Mouse (Mus musculus) left cerebral cortex, adult 11 months (tissue): ENCODE data around the gene Rsph1.

Experiments used
- DNase-seq: peaks from one replicate; pipeline ENCODE4 v3.0.0; 2022; ENCODE audit warnings: low spot score

Gene Rsph1

DNA sequence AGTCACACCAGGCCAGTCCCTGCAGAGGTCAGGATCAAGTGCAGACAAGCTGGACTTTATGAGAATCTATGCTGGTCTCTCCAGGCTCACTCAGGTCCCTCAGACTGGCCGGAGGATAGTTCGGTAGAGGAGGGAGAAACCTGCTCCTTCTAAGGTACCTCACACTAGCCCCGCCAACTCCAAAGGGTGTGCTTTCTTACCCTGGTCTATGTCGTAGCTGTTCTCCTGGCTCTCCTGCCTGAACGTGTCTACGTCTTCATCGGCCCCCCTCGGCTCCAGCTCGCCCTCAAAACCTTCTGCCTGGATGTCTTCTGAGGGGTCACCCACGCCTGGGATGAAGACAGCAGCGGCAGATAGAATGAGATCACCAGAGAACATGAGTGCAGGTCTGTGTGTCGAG lies 19.3 kb downstream of the Rsph1 start:
- DNase-seq = no peak

- DNase-seq = no peak
These were observed 20.0 kb downstream of the Rsph1 start for GRCm38 (mm10) chr17:31257149-31257548.

- peak; percentile 66 for DNase-seq
These were observed 22.7 kb downstream of the Rsph1 start for GRCm38 (mm10) chr17:31254463-31254931.

- no peak for DNase-seq
These were observed 23.2 kb downstream of the Rsph1 start for GRCm38 (mm10) chr17:31253951-31254350.

DNA sequence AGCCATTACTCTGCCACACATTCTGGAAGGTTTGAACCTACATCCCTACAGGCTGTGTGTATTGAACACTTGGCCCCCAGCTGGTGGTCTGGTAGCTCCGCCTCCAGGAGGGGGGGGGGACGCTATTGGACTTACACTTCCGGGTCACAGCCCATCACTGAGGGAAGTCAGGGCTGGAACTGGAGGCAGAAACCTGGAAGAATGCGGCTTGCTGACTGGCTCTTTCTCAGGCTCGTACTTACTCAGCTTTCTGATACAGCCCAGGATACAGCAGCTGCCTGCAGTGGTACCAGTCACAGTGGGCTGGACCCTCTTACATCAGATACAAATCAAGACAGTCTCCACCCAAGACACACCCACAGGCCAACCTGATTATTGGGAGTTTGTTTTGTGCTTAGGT lies 30.0 kb downstream of the Rsph1 start:
- DNase-seq = no peak

GRCm38 (mm10) chr17:31245321-31245720 lies 31.9 kb downstream of the Rsph1 start:
- no peak for DNase-seq

GRCm38 (mm10) chr17:31242764-31243163 lies 34.4 kb downstream of the Rsph1 start:
- DNase-seq = no peak

DNA sequence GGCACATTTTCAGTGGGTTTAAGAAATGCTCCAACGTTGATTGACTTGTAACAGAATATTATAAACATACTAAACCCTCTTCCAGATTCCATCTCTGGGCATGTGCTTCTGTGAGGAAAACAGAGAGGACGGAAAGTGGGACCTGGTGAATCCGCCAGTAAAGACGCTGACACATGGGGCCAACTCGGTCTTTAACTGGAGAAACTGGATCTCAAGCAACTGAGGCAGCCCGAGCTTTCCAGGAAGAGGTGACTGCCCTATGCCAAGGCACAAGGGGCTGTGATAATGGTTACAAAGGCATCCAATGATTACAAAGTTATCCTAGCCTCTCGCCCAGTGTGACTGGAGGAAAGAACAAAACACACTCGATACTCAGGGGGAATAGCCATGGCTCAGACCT lies 36.0 kb downstream of the Rsph1 start:
- no peak for DNase-seq

DNA sequence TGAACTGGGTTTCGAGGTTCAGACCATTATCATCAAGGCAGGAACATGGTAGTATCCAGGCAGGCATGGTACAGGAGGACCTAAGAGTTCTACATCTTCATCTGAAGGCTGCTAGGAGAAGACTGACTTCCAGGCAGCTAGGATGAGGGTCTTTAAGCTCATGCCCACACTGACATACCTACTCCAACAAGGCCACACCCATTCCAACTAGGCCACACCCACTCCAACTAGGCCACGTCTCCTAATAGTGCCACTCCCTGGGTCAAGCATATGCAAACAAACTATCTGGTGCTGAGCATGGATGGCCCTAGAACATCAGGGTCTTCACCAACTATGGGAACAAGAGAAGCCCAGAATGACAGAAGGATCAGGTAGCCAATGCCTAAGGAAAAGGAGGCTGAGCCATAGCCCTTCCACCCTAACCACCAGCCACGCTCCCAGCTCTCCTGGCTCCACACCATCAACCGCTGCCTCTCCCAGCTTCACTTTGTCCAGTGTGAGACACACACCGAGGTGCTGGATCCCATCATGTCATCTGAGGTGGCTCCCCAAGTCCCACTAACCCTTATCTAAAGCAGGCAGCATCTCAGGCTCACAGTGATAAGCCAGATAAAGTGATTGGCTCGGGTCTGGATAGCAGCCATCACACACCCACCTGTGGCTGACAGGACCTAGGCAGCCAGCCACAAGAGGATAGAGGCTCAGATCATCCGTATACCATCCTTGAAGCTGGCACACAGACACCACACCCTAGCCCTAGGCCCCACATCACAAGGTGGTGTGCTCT lies 38.8 kb downstream of the Rsph1 start:
- DNase-seq = no peak

- DNase-seq = no peak
These were observed 41.3 kb downstream of the Rsph1 start for GRCm38 (mm10) chr17:31235915-31236314.

GRCm38 (mm10) chr17:31232251-31233010 lies 44.8 kb downstream of the Rsph1 start:
- no peak for DNase-seq

DNA sequence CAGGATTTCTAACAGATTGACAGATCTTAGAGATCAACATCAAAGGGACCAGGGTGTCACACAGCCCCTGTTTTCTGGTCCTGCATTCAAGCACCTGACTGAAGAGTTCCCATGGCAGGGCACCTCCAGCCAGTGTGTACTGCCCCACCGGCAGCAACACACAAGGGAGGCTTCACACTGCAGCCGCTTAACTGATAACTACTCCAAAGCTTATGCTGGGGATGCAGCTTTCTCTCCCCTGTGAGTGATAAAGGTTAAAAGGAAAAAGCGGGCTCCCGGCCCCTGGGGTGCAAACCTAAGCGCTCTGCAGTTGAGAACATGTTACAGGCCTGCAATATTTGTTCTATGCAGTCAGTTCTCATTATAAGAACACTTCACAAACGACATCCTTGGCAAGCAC lies 45.4 kb downstream of the Rsph1 start:
- no peak for DNase-seq

- DNase-seq = no peak
These were observed 50.3 kb downstream of the Rsph1 start for GRCm38 (mm10) chr17:31226931-31227330.

- DNase-seq = no peak
These were observed 50.8 kb downstream of the Rsph1 start for GRCm38 (mm10) chr17:31226368-31226767.

DNA sequence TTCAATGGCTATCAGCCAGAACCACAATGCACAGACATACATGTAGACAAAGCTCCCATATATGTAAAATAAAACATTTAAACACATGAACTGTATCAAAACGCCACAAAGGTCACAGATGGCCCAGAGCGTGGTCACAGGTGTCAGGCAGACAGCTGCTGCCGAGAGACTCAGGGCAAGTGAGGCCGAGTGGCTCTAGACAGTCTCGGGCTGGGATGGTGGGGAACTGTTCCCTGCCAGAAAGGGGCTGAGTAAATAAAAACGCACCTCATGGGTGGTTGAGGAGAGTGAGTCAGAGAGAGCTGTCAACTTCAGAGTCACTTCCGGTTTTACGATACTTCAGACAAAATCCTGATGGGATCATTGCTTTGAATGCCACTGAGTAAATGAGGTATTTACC lies 52.6 kb downstream of the Rsph1 start:
- DNase-seq = no peak

GRCm38 (mm10) chr17:31223835-31224234 lies 53.3 kb downstream of the Rsph1 start:
- no peak for DNase-seq

DNA sequence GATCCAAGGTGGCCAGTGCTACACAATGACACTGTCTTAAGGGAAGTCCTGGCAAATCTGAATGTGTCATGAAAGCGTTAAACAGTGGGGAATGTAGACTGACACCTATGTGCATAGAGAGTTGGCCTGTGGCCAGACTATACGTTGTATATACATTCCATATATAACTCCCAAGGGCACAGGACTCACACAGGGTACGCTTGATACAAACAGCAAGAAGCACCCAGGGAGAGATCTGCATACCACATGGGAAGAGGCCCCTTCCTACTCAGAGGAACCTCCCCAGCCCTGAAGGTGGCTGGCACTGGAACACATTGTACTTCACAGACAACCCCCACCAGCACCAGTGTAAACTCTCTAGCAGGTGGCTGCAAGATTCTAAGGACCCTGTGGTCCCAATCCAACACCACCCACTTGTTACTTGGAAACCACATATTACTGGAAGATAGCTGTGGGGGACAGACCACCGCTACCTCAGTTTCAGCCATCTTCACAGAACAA lies 54.3 kb downstream of the Rsph1 start:
- DNase-seq = no peak

GRCm38 (mm10) chr17:31216068-31216955 lies 60.9 kb downstream of the Rsph1 start:
- no peak for DNase-seq

DNA sequence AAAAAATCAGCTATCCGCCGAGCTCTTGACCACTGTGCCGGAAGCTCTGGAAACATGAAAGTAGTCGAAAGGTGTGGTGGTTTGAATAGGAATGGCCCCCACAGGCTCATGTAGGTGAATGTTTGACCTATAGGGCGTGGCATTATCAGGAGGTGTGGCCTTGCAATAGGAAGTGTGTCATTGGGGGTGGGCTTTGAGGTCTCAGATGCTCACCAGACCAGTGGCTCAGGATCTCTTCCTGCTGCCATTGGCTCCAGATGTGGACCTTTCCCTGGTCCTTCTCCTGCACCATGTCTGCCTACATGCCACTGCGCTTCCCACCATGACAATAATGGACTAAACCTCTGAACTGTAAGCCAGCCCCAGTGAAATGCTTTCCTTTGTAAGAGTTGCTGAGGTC lies 65.3 kb downstream of the Rsph1 start:
- no peak for DNase-seq

DNA sequence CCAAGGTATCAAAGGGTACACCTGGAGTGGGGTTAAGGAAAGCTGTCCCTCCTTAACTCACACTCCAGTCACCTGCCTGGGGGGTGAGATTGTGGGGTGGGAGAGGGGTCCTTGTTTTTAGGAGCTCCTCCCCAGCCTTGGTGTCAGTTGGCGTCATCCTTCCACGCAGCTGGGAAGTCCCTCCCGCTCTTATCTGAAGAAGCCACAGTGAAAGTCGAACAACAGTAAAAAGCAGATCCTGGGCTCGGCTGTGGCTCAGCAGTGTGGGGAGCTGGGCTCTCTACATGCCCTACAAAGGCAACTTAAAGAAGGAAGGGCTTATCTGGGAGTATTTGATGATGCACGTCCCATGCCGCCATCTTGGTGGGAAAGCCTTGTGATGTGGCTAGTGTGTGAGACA lies 66.9 kb downstream of the Rsph1 start:
- DNase-seq = no peak

GRCm38 (mm10) chr17:31209376-31209930 lies 67.7 kb downstream of the Rsph1 start:
- no peak for DNase-seq

GRCm38 (mm10) chr17:31208654-31209053 lies 68.5 kb downstream of the Rsph1 start:
- DNase-seq = no peak
